Mouse (Mus musculus) WW6 (cell line): ENCODE data around the gene Mlph.

Source experiments
- DNase-seq: peaks from one replicate; pipeline ENCODE4 v3.0.0-alpha.2; 2013; ENCODE audit warnings: low read depth, low spot score

Mlph gene

GRCm38 (mm10) chr1:90914948-90915569, at the start of gene Mlph:
Gene Mlph (plus strand): TSS chr1:90915085.
- no peak for DNase-seq

GRCm38 (mm10) chr1:90866734-90867133, 48.2 kb upstream of the Mlph start:
- no peak for DNase-seq

GRCm38 (mm10) chr1:90870581-90870980, 44.3 kb upstream of the Mlph start:
- no peak for DNase-seq

GRCm38 (mm10) chr1:90875371-90875770, 39.5 kb upstream of the Mlph start:
- DNase-seq = no peak

- DNase-seq = no peak
These were observed 38.9 kb upstream of the Mlph start for GRCm38 (mm10) chr1:90875961-90876360.

GRCm38 (mm10) chr1:90876486-90877270, 38.2 kb upstream of the Mlph start:
- no peak for DNase-seq

- no peak for DNase-seq
These were observed 29.0 kb upstream of the Mlph start for GRCm38 (mm10) chr1:90885771-90886460.

GRCm38 (mm10) chr1:90894521-90894920, 20.4 kb upstream of the Mlph start:
- DNase-seq = no peak

GRCm38 (mm10) chr1:90895004-90895403, 19.9 kb upstream of the Mlph start:
- DNase-seq = no peak

GRCm38 (mm10) chr1:90896281-90896680, 18.6 kb upstream of the Mlph start:
- DNase-seq = no peak

- no peak for DNase-seq
These were observed 18.0 kb upstream of the Mlph start for GRCm38 (mm10) chr1:90896741-90897361.

- no peak for DNase-seq
These were observed 16.9 kb upstream of the Mlph start for GRCm38 (mm10) chr1:90898012-90898411.

GRCm38 (mm10) chr1:90899816-90900215, 15.1 kb upstream of the Mlph start:
- DNase-seq = no peak

GRCm38 (mm10) chr1:90900406-90900805, 14.5 kb upstream of the Mlph start:
- DNase-seq = no peak

GRCm38 (mm10) chr1:90901246-90901645, 13.6 kb upstream of the Mlph start:
- DNase-seq = no peak

GRCm38 (mm10) chr1:90901681-90902208, 13.1 kb upstream of the Mlph start:
- DNase-seq = no peak

GRCm38 (mm10) chr1:90902751-90903150, 12.1 kb upstream of the Mlph start:
- DNase-seq = no peak

GRCm38 (mm10) chr1:90903211-90903945, 11.5 kb upstream of the Mlph start:
- no peak for DNase-seq

- no peak for DNase-seq
These were observed 10.9 kb upstream of the Mlph start for GRCm38 (mm10) chr1:90903971-90904458.

- DNase-seq = no peak
These were observed 10.0 kb upstream of the Mlph start for GRCm38 (mm10) chr1:90904729-90905404.
